8 mouse cellular contexts compared by ENCODE assay signal in the genomic region with DNA sequence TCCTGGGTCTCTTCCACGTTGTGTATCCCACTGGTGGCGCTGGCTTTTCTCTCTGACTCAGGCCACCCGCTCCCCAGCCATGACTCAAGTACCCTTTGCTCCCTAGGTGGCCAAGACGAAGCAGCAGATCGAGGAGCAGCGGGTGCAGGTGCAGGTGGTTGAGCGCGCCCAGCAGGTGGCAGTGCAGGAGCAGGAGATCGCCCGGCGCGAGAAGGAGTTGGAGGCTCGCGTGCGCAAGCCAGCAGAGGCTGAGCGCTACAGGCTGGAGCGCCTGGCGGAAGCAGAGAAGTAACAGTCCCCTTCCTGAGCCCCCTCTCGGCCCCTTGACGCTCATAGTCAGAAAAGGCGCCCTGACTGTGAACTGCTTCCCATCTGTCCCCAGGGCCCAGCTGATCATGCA. TPM values are rescaled to one million over a fixed set of nuclear protein-coding genes. Genes with fewer than 3 reads are reported as not detected.
A peak's percentile ranks its signal among the peaks of the same experiment; 100 is the strongest.
DNase-seq lines count a peak whose midpoint lies in the region; ATAC-seq and TF ChIP-seq lines count a peak whose summit lies in the region.

No protein-coding gene starts in this region.

- H3K9ac ChIP-seq in hindbrain, postnatal 0 days (replicated peaks; ENCODE audit: low read length) = no peak overlapping the region

- peak; percentile 91 for TF ChIP-seq CTCF in hindbrain, postnatal 0 days (IDR thresholded peaks at IDR 0.05; ENCODE audit: low read depth)

- WGBS in hindbrain, postnatal 0 days = 3% methylated on average over 21 of the region's 21 CpGs

- no peaks in the 10 kb centered on the region for H3K27me3 ChIP-seq in hindbrain, postnatal 0 days (ENCODE audit: insufficient read depth, low read length)

- ATAC-seq in hindbrain, postnatal 0 days = peak; percentile 52

- H3K36me3 ChIP-seq in hindbrain, postnatal 0 days (ENCODE audit: insufficient read depth, low read length) = peaks cover 20% of the 10 kb centered on the region

- H3K4me3 ChIP-seq in hindbrain, postnatal 0 days (ENCODE audit: low read length) = no peak overlapping the region

- DNase-seq in ZHBTc4 (ENCODE audit: low read depth, low spot score) = peak; percentile 96
- DNase-seq in cerebellum, postnatal 36 days = peak; percentile 80 to 84
- DNase-seq in gastrocnemius, adult 18-20 months (ENCODE audit: low spot score) = peak; percentile 80
- DNase-seq in hindbrain, postnatal 0 days (ENCODE audit: low spot score) = peak; percentile 87
- DNase-seq in left cerebral cortex, postnatal 36 days (ENCODE audit: low spot score in 2 of 2) = peak; percentile 82 to 85
- peak; percentile 84 for DNase-seq in mesoderm, embryonic 11.5 days (ENCODE audit: low read depth, low spot score)
- DNase-seq in right cerebral cortex, postnatal 4 days = peak; percentile 86
- DNase-seq in adipocyte (ENCODE audit: low spot score) = no peak

- H3K4me2 ChIP-seq in hindbrain, postnatal 0 days (ENCODE audit: low read depth, low read length) = no peak overlapping the region

- peaks cover under 1% of the 10 kb centered on the region; the same call in 1 of the 2 replicates for H3K4me1 ChIP-seq in hindbrain, postnatal 0 days (ENCODE audit: insufficient read depth, low read length)

- H3K27ac ChIP-seq in hindbrain, postnatal 0 days = no peak overlapping the region

- no peaks in the 10 kb centered on the region for H3K9me3 ChIP-seq in hindbrain, postnatal 0 days (ENCODE audit: low read length)

- intact Hi-C loops in left cerebral cortex, postnatal 36 days (cut with DNase I) = loop anchor here (2.0 kb wide), 1 partner anchor 45 kb away; no protein-coding TSS in a partner anchor

RNA-seq across cellular contexts. Expression of a gene that starts 6.7 kb away (rescaled TPM):
- 10 to 100 TPM; 58.1 to 61.3 TPM for total RNA-seq in gastrocnemius, adult 18-20 months (2021)
- 94.1 and 142 TPM in 2 replicates for total RNA-seq in hindbrain, postnatal 0 days (2014; rRNA removed)
- polyA plus RNA-seq in hindbrain, postnatal 0 days (2015; fragmentation: Nextera tagmentation; extraction: Ambion mirVana) = 162 TPM in 2 replicates
- 100 to 1,000 TPM; 146 to 149 TPM for total RNA-seq in left cerebral cortex, postnatal 36 days (2021)

RNA-seq across cellular contexts. Expression of a gene that starts 8.3 kb away (rescaled TPM):
- 1 to 10 TPM; 7.1 to 8.0 TPM for total RNA-seq in gastrocnemius, adult 18-20 months (2021)
- 13.7 and 19.4 TPM in 2 replicates for total RNA-seq in hindbrain, postnatal 0 days (2014; rRNA removed)
- polyA plus RNA-seq in hindbrain, postnatal 0 days (2015; fragmentation: Nextera tagmentation; extraction: Ambion mirVana) = 18.3 and 19.4 TPM in 2 replicates
- total RNA-seq in left cerebral cortex, postnatal 36 days (2021) = 10 to 100 TPM; 10.6 to 13.6 TPM

RNA-seq across cellular contexts. Expression of a gene that starts 8.4 kb away (rescaled TPM):
- total RNA-seq in gastrocnemius, adult 18-20 months (2021) = 10 to 100 TPM; 25.7 to 34.7 TPM
- total RNA-seq in hindbrain, postnatal 0 days (2014; rRNA removed) = 3,311 and 3,326 TPM in 2 replicates
- polyA plus RNA-seq in hindbrain, postnatal 0 days (2015; fragmentation: Nextera tagmentation; extraction: Ambion mirVana) = 1,502 and 1,606 TPM in 2 replicates
- 100 to 1,000 TPM; 441 to 478 TPM for total RNA-seq in left cerebral cortex, postnatal 36 days (2021)

RNA-seq across cellular contexts. Expression of a gene that starts 11.6 kb away (rescaled TPM):
- 1 to 10 TPM; 4.2 to 6.7 TPM for total RNA-seq in gastrocnemius, adult 18-20 months (2021)
- 14.7 and 26.7 TPM in 2 replicates for total RNA-seq in hindbrain, postnatal 0 days (2014; rRNA removed)
- polyA plus RNA-seq in hindbrain, postnatal 0 days (2015; fragmentation: Nextera tagmentation; extraction: Ambion mirVana) = 3.9 and 4.1 TPM in 2 replicates
- 10 to 100 TPM; 16.5 to 16.9 TPM for total RNA-seq in left cerebral cortex, postnatal 36 days (2021)

RNA-seq across cellular contexts. Expression of a gene that starts 31.4 kb away (rescaled TPM):
- 1 to 10 TPM in 1 of 2 experiments, under 1 TPM in 1; 0.68 to 1.5 TPM for total RNA-seq in gastrocnemius, adult 18-20 months (2021)
- total RNA-seq in hindbrain, postnatal 0 days (2014; rRNA removed) = 14.7 and 27.2 TPM in 2 replicates
- 24.6 and 25.7 TPM in 2 replicates for polyA plus RNA-seq in hindbrain, postnatal 0 days (2015; fragmentation: Nextera tagmentation; extraction: Ambion mirVana)
- 1 to 10 TPM; 2.3 to 3.1 TPM for total RNA-seq in left cerebral cortex, postnatal 36 days (2021)

Comparison
In these comparisons a context has a peak if more than half of its experiments do, and no peak if none do; other contexts are left out.
1. RNA of a gene that starts 8.4 kb away (total RNA-seq): 3,311 to 3,326 TPM in hindbrain, postnatal 0 days and 441 to 478 TPM in left cerebral cortex, postnatal 36 days; 25.7 to 34.7 TPM in gastrocnemius, adult 18-20 months; every median in the first group is over 10 times any median in the second.